In genomic region chr8:88538976-88539371, GRCm38 (mm10) we compare ENCODE assay signal across 19 mouse cellular contexts. TPM values are rescaled to one million over a fixed set of nuclear protein-coding genes. Genes with fewer than 3 reads are reported as not detected.
DNase-seq lines count a peak whose midpoint lies in the region; ATAC-seq and TF ChIP-seq lines count a peak whose summit lies in the region.
"Had no signal": no experiment of that assay in that cellular context is flagged by ENCODE, and none has a peak within 500 bp of the region (broad histone marks: within the 10 kb centered on the region; RNA-seq: fewer than 3 reads in every experiment).

No protein-coding gene starts in this region.

- no peak overlapping the region for H3K4me3 ChIP-seq in hindbrain, embryonic 10.5 days
- no peak overlapping the region for H3K4me3 ChIP-seq in hindbrain, embryonic 11.5 days (ENCODE audit: low read depth, low read length)
- no peak overlapping the region for H3K4me3 ChIP-seq in lung, embryonic 15.5 days
- H3K4me3 ChIP-seq in lung, adult 2 months (replicated peaks; ENCODE audit: extremely low read depth, low read depth, low read length), result no peak overlapping the region
- no peak overlapping the region for H3K4me3 ChIP-seq in left cerebral cortex, adult 2 months
- H3K4me3 ChIP-seq: embryonic facial prominence, embryonic 12.5 days; erythroblast, embryonic 14.5 days; forebrain, embryonic 13.5 days; limb, embryonic 13.5 days; megakaryocyte, embryonic 14.5 days had no signal

- peaks cover 26% of the 10 kb centered on the region for H3K4me1 ChIP-seq in hindbrain, embryonic 10.5 days (replicated peaks)
- 0 out of 2 replicates have a peak, but pooled peaks cover 2% of the 10 kb centered on the region for H3K4me1 ChIP-seq in hindbrain, embryonic 11.5 days (replicated peaks; ENCODE audit: control insufficient read depth, insufficient read depth, low read length)
- H3K4me1 ChIP-seq in lung, embryonic 15.5 days, result peaks cover 56% of the 10 kb centered on the region
- H3K4me1 ChIP-seq in lung, adult 2 months (ENCODE audit: control insufficient read depth, insufficient read depth, low read length), result peaks cover 34% of the 10 kb centered on the region
- H3K4me1 ChIP-seq: forebrain, embryonic 13.5 days had no signal

- TF ChIP-seq POLR2A in lung, adult 2 months (IDR thresholded peaks at IDR 0.05; ENCODE audit: borderline replicate concordance, extremely low read depth, low read depth, low read length), result no peak

- 84% methylated on average over 7 of the region's 7 CpGs for WGBS in hindbrain, embryonic 10.5 days
- 86% methylated on average over 7 of the region's 7 CpGs for WGBS in hindbrain, embryonic 11.5 days
- WGBS in lung, embryonic 15.5 days, result 73% methylated on average over 7 of the region's 7 CpGs
- WGBS in lung, adult 2 months, result 63% methylated on average over 7 of the region's 7 CpGs

- H3K9me3 ChIP-seq in hindbrain, embryonic 10.5 days, result no peaks in the 10 kb centered on the region
- no peaks in the 10 kb centered on the region for H3K9me3 ChIP-seq in hindbrain, embryonic 11.5 days (ENCODE audit: control insufficient read depth, low read length)
- no peaks in the 10 kb centered on the region for H3K9me3 ChIP-seq in lung, embryonic 15.5 days
- H3K9me3 ChIP-seq: embryonic facial prominence, embryonic 12.5 days; forebrain, embryonic 13.5 days; limb, embryonic 13.5 days; megakaryocyte, embryonic 14.5 days had no signal

- peaks cover 92% of the 10 kb centered on the region for H3K36me3 ChIP-seq in hindbrain, embryonic 10.5 days
- no peaks in the 10 kb centered on the region for H3K36me3 ChIP-seq in hindbrain, embryonic 11.5 days (ENCODE audit: control insufficient read depth, insufficient read depth, low read length)
- no peaks in the 10 kb centered on the region for H3K36me3 ChIP-seq in lung, embryonic 15.5 days

- 0 out of 2 replicates have a peak overlapping the region, but pooled peaks have one; percentile 10 for H3K27ac ChIP-seq in hindbrain, embryonic 10.5 days
- no peak overlapping the region for H3K27ac ChIP-seq in hindbrain, embryonic 11.5 days (ENCODE audit: low read depth, low read length)
- peak overlapping the region; percentile 91 for H3K27ac ChIP-seq in lung, embryonic 15.5 days
- H3K27ac ChIP-seq in left cerebral cortex, adult 2 months, result no peak overlapping the region
- H3K27ac ChIP-seq: embryonic facial prominence, embryonic 12.5 days; forebrain, embryonic 13.5 days; limb, embryonic 13.5 days had no signal

- H3K9ac ChIP-seq in hindbrain, embryonic 11.5 days (ENCODE audit: low read depth, low read length), result no peak overlapping the region
- no peak overlapping the region for H3K9ac ChIP-seq in lung, embryonic 15.5 days
- H3K9ac ChIP-seq: embryonic facial prominence, embryonic 12.5 days; forebrain, embryonic 13.5 days; limb, embryonic 13.5 days had no signal

- ATAC-seq in hindbrain, embryonic 11.5 days (ENCODE audit: low FRiP score), result no peak
- no peak for ATAC-seq in lung, embryonic 15.5 days (ENCODE audit: borderline replicate concordance, extremely low read depth, low FRiP score, low TSS enrichment)
- ATAC-seq: forebrain, embryonic 13.5 days had no signal

- no peak overlapping the region for H3K4me2 ChIP-seq in hindbrain, embryonic 11.5 days (replicated peaks; ENCODE audit: low read depth, low read length)
- H3K4me2 ChIP-seq in lung, embryonic 15.5 days, result no peak overlapping the region
- H3K4me2 ChIP-seq: embryonic facial prominence, embryonic 12.5 days; forebrain, embryonic 13.5 days; limb, embryonic 13.5 days had no signal

- intact Hi-C loops in left cerebral cortex, adult 2 months (cut with DNase I), result loop anchor here (5.0 kb wide), 1 partner anchor 83 kb away; no protein-coding TSS in a partner anchor

- H3K27me3 ChIP-seq in hindbrain, embryonic 10.5 days (ENCODE audit: insufficient read depth, poor library complexity, severe bottlenecking), result no peaks in the 10 kb centered on the region
- no peaks in the 10 kb centered on the region for H3K27me3 ChIP-seq in hindbrain, embryonic 11.5 days (ENCODE audit: control insufficient read depth, insufficient read depth, low read length)
- H3K27me3 ChIP-seq in lung, embryonic 15.5 days, result no peaks in the 10 kb centered on the region
- H3K27me3 ChIP-seq: embryonic facial prominence, embryonic 12.5 days; forebrain, embryonic 13.5 days; limb, embryonic 13.5 days had no signal

- DNase-seq in hindbrain, embryonic 10.5 days (ENCODE audit: low spot score), result no peak
- no peak for DNase-seq in hindbrain, embryonic 11.5 days (ENCODE audit: low spot score)
- DNase-seq in lung, adult 2 months, result no peak
- DNase-seq in lung, postnatal 36 days, result peak; percentile 64
- DNase-seq in cerebellum, postnatal 14 days, result no peak
- DNase-seq in left cerebral cortex, adult 2 months (ENCODE audit: extremely low spot score in 1 of 2, low spot score in 2 of 2), result no peak
- DNase-seq: adrenal gland, adult 2 months; cerebellum, adult 9-11 months; heart, postnatal 36 days; kidney, adult 9 months; right cerebral cortex, postnatal 25 days; thymus, postnatal 14 days had no signal

- no peak for TF ChIP-seq CTCF in lung, adult 2 months (IDR thresholded peaks at IDR 0.05; ENCODE audit: insufficient read depth, low read length)
- TF ChIP-seq CTCF in left cerebral cortex, adult 2 months (IDR thresholded peaks at IDR 0.05), result no peak

RNA-seq across cellular contexts. Expression of gene Nkd1, which starts 17.8 kb away (rescaled TPM):
- 124 and 125 TPM in 2 replicates for polyA plus RNA-seq in hindbrain, embryonic 10.5 days (2016; fragmentation: Nextera tagmentation; extraction: Ambion mirVana)
- polyA plus RNA-seq in hindbrain, embryonic 11.5 days (2014; fragmentation: Nextera tagmentation; extraction: Ambion mirVana), result 83.1 and 89.8 TPM in 2 replicates
- 56.4 TPM in 2 replicates for polyA plus RNA-seq in lung, embryonic 15.5 days (2015; fragmentation: Nextera tagmentation; extraction: Ambion mirVana)
- 143 and 171 TPM in 2 replicates for polyA plus RNA-seq in lung, adult 2 months (2012; rRNA removed)
- total RNA-seq in left cerebral cortex, adult 2 months (2021), result 10 to 100 TPM; 13.7 to 14.1 TPM
- total RNA-seq: neutrophil, adult 5-6 weeks had no signal
- polyA plus RNA-seq: erythroblast, embryonic 14.5 days had no signal

Comparison
In these comparisons a context has a peak if more than half of its experiments do, and no peak if none do; other contexts are left out.
1. H3K27ac ChIP-seq: peak in hindbrain, embryonic 10.5 days (single experiment) and lung, embryonic 15.5 days (single experiment); none in hindbrain, embryonic 11.5 days (single experiment) and left cerebral cortex, adult 2 months (single experiment).